Mouse (Mus musculus) forebrain, postnatal 0 days (tissue): Measurements from ENCODE around the gene Unc13a. TPM values are rescaled to one million over a fixed set of nuclear protein-coding genes. Genes with fewer than 3 reads are reported as not detected.
A peak's percentile ranks its signal among the peaks of the same experiment; 100 is the strongest.

Source experiments
- ATAC-seq: fragments of 200-750 bp; cut with Nextera tagmentation; 2 replicates; pipeline ENCODE4 v1.8.0; 2017; ENCODE audit warnings: mild to moderate bottlenecking, moderate library complexity
- DNase-seq: peaks from one replicate; pipeline ENCODE4 v3.0.0-alpha.2; 2015
- H3K27ac ChIP-seq: fragments of 300-500 bp; sonication (generic); 2 replicates; pipeline ENCODE4 v1.5.1; 2014; ENCODE audit warnings: low read depth, mild to moderate bottlenecking, antibody characterized with exemption, low read length, moderate library complexity, mixed read lengths
- H3K27me3 ChIP-seq: fragments of 300-500 bp; sonication (generic); 2 replicates; pipeline ENCODE4 v1.6.1; 2014; ENCODE audit warnings: mild to moderate bottlenecking, low read length, mixed read lengths; ENCODE audit not compliant: insufficient read depth
- H3K36me3 ChIP-seq: fragments of 300-500 bp; sonication (generic); 2 replicates; pipeline ENCODE4 v1.6.1; 2014; ENCODE audit warnings: mild to moderate bottlenecking, moderate library complexity; ENCODE audit not compliant: insufficient read depth
- H3K4me1 ChIP-seq: fragments of 300-500 bp; sonication (generic); 2 replicates; pipeline ENCODE4 v1.6.1; 2014; ENCODE audit warnings: antibody characterized with exemption; ENCODE audit not compliant: insufficient read depth
- H3K4me2 ChIP-seq: fragments of 300-500 bp; sonication (generic); 2 replicates; pipeline ENCODE4 v1.6.1; 2014; ENCODE audit warnings: low read depth, mild to moderate bottlenecking, moderate library complexity
- H3K4me3 ChIP-seq: fragments of 300-500 bp; sonication (generic); 2 replicates; pipeline ENCODE4 v1.5.1; 2014; ENCODE audit warnings: low read depth, low read length, mixed read lengths
- H3K9ac ChIP-seq: fragments of 300-500 bp; sonication (generic); 2 replicates; pipeline ENCODE4 v1.6.1; 2014; ENCODE audit warnings: mild to moderate bottlenecking
- H3K9me3 ChIP-seq: fragments of 300-500 bp; sonication (generic); 2 replicates; pipeline ENCODE4 v1.6.1; 2016; ENCODE audit warnings: low read length
- CTCF ChIP-seq: sonication (generic); IDR thresholded peaks from 2 replicates; pipeline ENCODE4 v1.5.1; 2016; ENCODE audit warnings: antibody characterized with exemption, control low read depth, low read depth
- WGBS: fragments of 180-500 bp; shearing (Covaris S2); extraction: QIAGEN DNeasy Blood & Tissue Kit; methylation state at CpG from one replicate; pipeline ENCODE4 v1.1.7; 2014; 5-methylcytosine and 5-hydroxymethylcytosine counted together
- polyA plus RNA-seq: library from polyadenylated mRNA; unstranded; fragments of >200 nt; fragmentation: Nextera tagmentation; extraction: Ambion mirVana; gene quantifications from 2 replicates; pipeline ENCODE4 v1.2.1, GENCODE M21; 2015
- total RNA-seq: library from RNA; depleted of rRNA; stranded (reverse); fragments of >200 nt; gene quantifications from 2 replicates; pipeline ENCODE4 v1.2.3, GENCODE M21; 2014

Gene Unc13a
- total and polyA plus RNA-seq, 2 experiments from 2014 or later, result 18.8 to 89.2 TPM

GRCm38 (mm10) chr8:71627265-71628099 is 44.1 kb downstream of the Unc13a start:
- TF ChIP-seq CTCF, result no peak
- DNase-seq, result no peak
- H3K27ac ChIP-seq, result no peak overlapping the region

GRCm38 (mm10) chr8:71626753-71627152 is 44.8 kb downstream of the Unc13a start:
- Histone ChIP-seq H3K4me1 (peaks cover 9% of the 10 kb centered on the region), H3K4me2 (no peak overlapping the region), H3K9ac (no peak overlapping the region), H3K36me3 (peaks cover 38% of the 10 kb centered on the region), H3K9me3 (no peaks in the 10 kb centered on the region), H3K27ac (no peak overlapping the region), H3K4me3 (no peak overlapping the region), H3K27me3 (no peaks in the 10 kb centered on the region)
- no peak for TF ChIP-seq CTCF
- no peak for ATAC-seq
- no peak for DNase-seq
- 84% methylated on average over 9 of the region's 9 CpGs for WGBS

More at GRCm38 (mm10) chr8:71627265-71628099, 44.1 kb downstream of the Unc13a start:
- no peak for ATAC-seq
- Histone ChIP-seq H3K9ac (no peak overlapping the region), H3K9me3 (no peaks in the 10 kb centered on the region), H3K4me1 (peaks cover 9% of the 10 kb centered on the region), H3K4me2 (no peak overlapping the region), H3K36me3 (peaks cover 38% of the 10 kb centered on the region), H3K27me3 (no peaks in the 10 kb centered on the region), H3K4me3 (no peak overlapping the region)
- WGBS, result 57% methylated on average over 9 of the region's 9 CpGs

- no peak for DNase-seq
- Histone ChIP-seq H3K4me3 (no peak overlapping the region), H3K36me3 (peaks cover 40% of the 10 kb centered on the region), H3K27me3 (no peaks in the 10 kb centered on the region), H3K4me2 (no peak overlapping the region), H3K4me1 (peaks cover 9% of the 10 kb centered on the region), H3K9me3 (no peaks in the 10 kb centered on the region), H3K9ac (no peak overlapping the region), H3K27ac (no peak overlapping the region)
- no peak for ATAC-seq
- 82% methylated on average over 1 of the region's 1 CpGs for WGBS
- no peak for TF ChIP-seq CTCF
These were observed 46.5 kb downstream of the Unc13a start for GRCm38 (mm10) chr8:71625088-71625487.

GRCm38 (mm10) chr8:71619786-71620185 is 51.8 kb downstream of the Unc13a start:
- peaks cover 86% of the 10 kb centered on the region for H3K36me3 ChIP-seq
- ATAC-seq, result no peak

GRCm38 (mm10) chr8:71613418-71613817 is 58.1 kb downstream of the Unc13a start:
- H3K27ac ChIP-seq, result no peak overlapping the region
- no peaks in the 10 kb centered on the region for H3K9me3 ChIP-seq
- peaks cover 41% of the 10 kb centered on the region for H3K36me3 ChIP-seq
- no peak for TF ChIP-seq CTCF
- H3K27me3 ChIP-seq, result no peaks in the 10 kb centered on the region
- 73% methylated on average over 4 of the region's 4 CpGs for WGBS
- peaks cover 9% of the 10 kb centered on the region; the same call in 1 of the 2 replicates for H3K4me1 ChIP-seq
- no peak overlapping the region for H3K4me3 ChIP-seq
- ATAC-seq (no peak), DNase-seq (no peak)
- H3K4me2 ChIP-seq, result no peak overlapping the region
- no peak overlapping the region for H3K9ac ChIP-seq

More at GRCm38 (mm10) chr8:71619786-71620185, 51.8 kb downstream of the Unc13a start:
- Histone ChIP-seq H3K9ac (no peak overlapping the region), H3K27me3 (no peaks in the 10 kb centered on the region), H3K27ac (no peak overlapping the region), H3K4me1 (no peaks in the 10 kb centered on the region), H3K9me3 (no peaks in the 10 kb centered on the region), H3K4me2 (no peak overlapping the region), H3K4me3 (no peak overlapping the region)
- no peak for DNase-seq
- 96% methylated on average over 2 of the region's 2 CpGs for WGBS
- no peak for TF ChIP-seq CTCF

GRCm38 (mm10) chr8:71612141-71612540 is 59.4 kb downstream of the Unc13a start:
- Histone ChIP-seq H3K4me1 (peaks cover 9% of the 10 kb centered on the region; the same call in 1 of the 2 replicates), H3K4me3 (peak overlapping the region; percentile 90), H3K9ac (peak overlapping the region; percentile 76), H3K9me3 (no peaks in the 10 kb centered on the region), H3K27ac (no peak overlapping the region), H3K27me3 (no peaks in the 10 kb centered on the region), H3K36me3 (peaks cover 29% of the 10 kb centered on the region), H3K4me2 (peak overlapping the region; percentile 84)
- ATAC-seq (no peak), DNase-seq (no peak)
- 33% methylated on average over 5 of the region's 5 CpGs for WGBS
- TF ChIP-seq CTCF, result no peak
